Mouse (Mus musculus): Measurements from ENCODE around the gene Cacna1s.

The Cacna1s gene

GRCm38 (mm10) chr1:136051465-136051864, 1.1 kb upstream of the Cacna1s start:
- DNase-seq: peak; percentile 70 to 76

- no peak for DNase-seq
Observed at GRCm38 (mm10) chr1:136055771-136056170, 3.2 kb downstream of the Cacna1s start.

- DNase-seq: no peak
Observed at GRCm38 (mm10) chr1:136058594-136058993, 6.0 kb downstream of the Cacna1s start.

GRCm38 (mm10) chr1:136061041-136061789, 8.7 kb downstream of the Cacna1s start:
- DNase-seq: peak; percentile 18 to 71

- DNase-seq: no peak
Observed at GRCm38 (mm10) chr1:136061790-136062141, 9.2 kb downstream of the Cacna1s start.

- no peak for DNase-seq
Observed at GRCm38 (mm10) chr1:136063991-136064390, 11.4 kb downstream of the Cacna1s start.

- no peak for DNase-seq
Observed at GRCm38 (mm10) chr1:136066621-136067020, 14.1 kb downstream of the Cacna1s start.

- no peak for DNase-seq
Observed at GRCm38 (mm10) chr1:136067579-136067978, 15.0 kb downstream of the Cacna1s start.

GRCm38 (mm10) chr1:136076086-136076485, 23.5 kb downstream of the Cacna1s start:
- DNase-seq: peak; percentile 45 to 68

GRCm38 (mm10) chr1:136077656-136078055, 25.1 kb downstream of the Cacna1s start:
- no peak for DNase-seq

GRCm38 (mm10) chr1:136081161-136081560, 28.6 kb downstream of the Cacna1s start:
- DNase-seq: no peak

GRCm38 (mm10) chr1:136085988-136086685, 33.6 kb downstream of the Cacna1s start:
- no peak for DNase-seq

GRCm38 (mm10) chr1:136089368-136090165, 37.0 kb downstream of the Cacna1s start:
- DNase-seq: no peak

GRCm38 (mm10) chr1:136093726-136094125, 41.2 kb downstream of the Cacna1s start:
- DNase-seq: no peak

- DNase-seq: no peak
Observed at GRCm38 (mm10) chr1:136094807-136095206, 42.3 kb downstream of the Cacna1s start.

- no peak for DNase-seq
Observed at GRCm38 (mm10) chr1:136102094-136102493, 49.5 kb downstream of the Cacna1s start.

GRCm38 (mm10) chr1:136102551-136102950, 50.0 kb downstream of the Cacna1s start:
- no peak for DNase-seq

GRCm38 (mm10) chr1:136102981-136103380, 50.4 kb downstream of the Cacna1s start:
- no peak for DNase-seq

- DNase-seq: no peak
Observed at GRCm38 (mm10) chr1:136103696-136104095, 51.1 kb downstream of the Cacna1s start.

GRCm38 (mm10) chr1:136104741-136105140, 52.2 kb downstream of the Cacna1s start:
- DNase-seq: no peak

- no peak for DNase-seq
Observed at GRCm38 (mm10) chr1:136109464-136109863, 56.9 kb downstream of the Cacna1s start.

- peak in 1 of 2 experiments; percentile 71 for DNase-seq
Observed at GRCm38 (mm10) chr1:136116183-136116582, 63.6 kb downstream of the Cacna1s start.

- no peak for DNase-seq
Observed at GRCm38 (mm10) chr1:136117069-136117468, 64.5 kb downstream of the Cacna1s start.

- DNase-seq: no peak
Observed at GRCm38 (mm10) chr1:136118875-136119274, 66.3 kb downstream of the Cacna1s start.

Measured in kidney, adult 8-10 months (tissue).